Mouse (Mus musculus) kidney, postnatal 4 days (tissue): ENCODE measurements around the gene Gm20695.

Experiments used
- DNase-seq, 2 experiments: peaks; one replicate each; pipeline ENCODE4 v3.0.0; 2021; ENCODE audit warnings: mixed read lengths in 2 of 2

Gene Gm20695

DNA sequence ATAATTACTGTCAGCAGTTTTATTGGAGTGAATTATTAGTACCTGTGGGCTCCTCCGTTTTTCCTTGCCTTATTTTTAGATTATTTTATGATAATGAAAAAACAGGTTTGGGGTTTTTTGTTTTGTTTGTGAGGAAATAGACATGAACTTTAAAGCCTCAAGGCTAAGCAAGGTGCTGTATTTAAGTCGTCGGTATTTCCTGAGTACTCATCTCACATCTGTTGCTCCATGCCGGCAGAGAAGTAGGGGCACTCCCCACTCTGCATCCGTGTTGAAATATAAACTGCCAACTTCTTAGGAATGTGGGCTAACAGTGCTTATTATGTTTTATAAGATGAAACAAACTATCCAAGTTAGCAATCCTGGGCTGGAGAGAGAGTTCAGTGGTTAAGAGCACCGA is 11.6 kb downstream of the Gm20695 start:
- DNase-seq: no peak

DNA sequence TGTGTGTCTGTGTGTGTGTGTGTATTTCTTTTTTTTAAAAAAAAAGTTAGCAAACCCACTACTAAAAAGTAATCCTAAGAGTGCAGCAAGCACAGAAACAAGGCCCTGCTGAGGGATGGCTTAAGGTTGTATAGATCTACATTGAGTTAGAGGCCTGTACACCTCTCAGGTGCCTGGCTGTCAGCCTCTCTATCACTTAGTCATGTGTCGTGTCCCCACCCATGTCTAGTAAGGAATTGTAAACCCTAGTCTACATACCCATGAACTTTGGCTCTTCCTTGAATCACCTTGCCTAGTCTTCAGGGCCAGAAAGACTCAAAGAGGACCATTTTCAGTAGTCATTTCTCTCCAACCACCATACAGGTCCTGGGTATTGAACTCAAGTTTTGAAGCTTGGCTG is 12.1 kb downstream of the Gm20695 start:
- no peak for DNase-seq

DNA sequence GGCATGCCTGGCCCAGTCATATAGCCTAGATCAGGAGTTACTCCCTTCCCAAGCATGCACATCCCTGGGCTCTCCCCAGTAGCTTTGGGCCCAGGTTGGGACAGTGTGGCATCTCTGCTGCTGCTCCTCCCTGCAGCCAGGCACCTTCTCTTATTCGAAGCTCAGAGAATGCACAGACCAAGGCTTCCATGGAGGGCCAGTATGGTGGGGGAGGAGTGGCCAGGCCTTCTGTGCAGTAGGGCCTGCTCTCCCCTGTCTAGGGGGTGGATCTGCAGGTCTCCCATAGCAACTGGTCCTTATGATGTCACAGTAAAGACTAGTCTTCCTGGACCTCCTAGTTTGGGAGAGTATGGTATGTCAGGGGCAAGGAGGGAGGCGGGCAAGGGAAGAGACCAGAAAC is 23.0 kb downstream of the Gm20695 start:
- no peak for DNase-seq

DNA sequence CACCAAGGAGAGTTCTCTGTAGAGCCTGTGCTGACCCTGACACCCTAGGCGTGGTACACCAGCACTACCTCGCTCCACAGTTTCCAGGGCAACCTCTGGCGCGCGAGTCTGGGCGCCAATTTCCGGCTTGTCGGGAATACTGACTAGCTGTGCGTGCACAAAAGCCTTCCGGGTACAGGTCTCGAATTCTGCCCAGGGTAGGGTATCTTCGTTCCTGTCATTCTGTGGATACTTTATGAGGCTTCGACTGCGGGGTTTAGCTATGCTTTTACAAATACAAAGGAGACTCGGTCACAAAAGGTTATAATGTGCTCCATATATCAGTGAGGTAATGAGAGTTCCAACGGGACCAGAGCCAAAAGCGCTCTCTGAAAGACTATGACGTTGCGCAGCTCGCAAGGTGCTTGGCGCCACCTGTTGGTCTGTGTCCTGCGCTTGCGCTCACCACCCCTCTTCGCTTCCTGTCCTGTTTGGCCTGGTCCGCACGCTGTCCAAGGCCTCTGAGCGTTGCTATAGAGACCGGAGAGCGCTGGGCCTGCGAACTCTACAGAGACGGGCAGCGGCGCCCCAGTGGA is 24.2 kb downstream of the Gm20695 start, which contains the start of the genes 1700037C18Rik and Cluap1:
Gene 1700037C18Rik, minus strand, starts transcription at position 153 of the 575 bp plus-strand sequence.
Gene Cluap1, plus strand, starts transcription at position 265 of the 575 bp plus-strand sequence.
- peak; percentile 94 to 97 for DNase-seq

DNA sequence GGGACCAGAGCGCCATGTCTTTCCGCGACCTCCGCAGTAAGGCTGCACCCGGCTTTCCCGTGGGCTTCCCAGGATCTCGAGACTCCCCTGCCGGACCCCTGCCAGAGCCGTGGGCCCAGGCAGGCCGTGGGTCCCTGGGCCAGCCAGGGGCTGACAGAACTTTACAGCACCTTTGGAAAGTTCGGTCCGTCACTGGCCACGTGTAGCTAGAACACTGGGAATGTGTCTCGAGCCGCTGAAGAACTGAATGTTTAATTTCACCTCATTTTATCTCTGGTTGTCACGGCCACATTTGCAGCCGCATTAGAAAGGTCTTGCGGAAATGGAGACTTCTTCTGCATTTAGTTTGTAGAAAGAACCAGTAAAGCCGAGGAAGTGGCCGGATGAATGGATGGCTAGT is 24.7 kb downstream of the Gm20695 start:
- DNase-seq: no peak

DNA sequence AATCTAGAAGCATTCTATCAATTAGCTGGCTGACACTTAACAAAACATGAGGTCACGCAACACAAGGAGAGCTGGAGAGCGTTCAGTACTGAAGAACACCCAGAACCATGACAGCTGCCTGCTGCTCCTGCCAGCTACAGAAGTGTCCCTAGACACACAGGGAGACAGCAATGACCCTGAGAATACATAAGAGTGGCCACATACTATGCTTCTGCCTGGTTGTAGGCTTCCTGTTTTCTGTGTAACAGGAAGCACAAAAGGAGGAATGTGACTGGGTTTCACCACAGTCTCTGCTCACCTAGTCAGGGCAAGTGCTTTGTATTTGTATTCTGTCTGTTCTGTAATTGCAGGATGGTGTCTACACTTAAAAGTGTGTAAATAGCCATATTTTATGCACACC is 36.3 kb downstream of the Gm20695 start:
- no peak for DNase-seq

DNA sequence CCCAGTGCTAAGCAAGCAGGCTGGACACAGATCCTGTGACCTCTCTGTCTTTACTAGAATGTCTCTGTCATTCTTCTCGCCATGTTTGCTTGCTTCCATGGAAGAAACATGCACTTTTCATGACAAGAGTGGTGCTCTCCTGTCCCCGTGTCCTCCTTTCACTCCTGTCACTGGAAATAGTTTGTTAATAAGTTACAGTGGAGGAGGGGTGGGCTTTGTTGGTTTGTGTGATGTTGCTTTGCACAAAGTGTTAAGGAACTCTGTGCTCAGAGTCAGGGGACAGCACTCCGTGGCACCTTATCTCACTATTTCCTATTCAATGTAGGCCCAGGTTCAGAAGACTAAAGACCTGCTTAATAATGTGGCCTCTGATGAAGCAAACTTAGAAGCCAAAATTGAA is 39.1 kb downstream of the Gm20695 start:
- DNase-seq: no peak

DNA sequence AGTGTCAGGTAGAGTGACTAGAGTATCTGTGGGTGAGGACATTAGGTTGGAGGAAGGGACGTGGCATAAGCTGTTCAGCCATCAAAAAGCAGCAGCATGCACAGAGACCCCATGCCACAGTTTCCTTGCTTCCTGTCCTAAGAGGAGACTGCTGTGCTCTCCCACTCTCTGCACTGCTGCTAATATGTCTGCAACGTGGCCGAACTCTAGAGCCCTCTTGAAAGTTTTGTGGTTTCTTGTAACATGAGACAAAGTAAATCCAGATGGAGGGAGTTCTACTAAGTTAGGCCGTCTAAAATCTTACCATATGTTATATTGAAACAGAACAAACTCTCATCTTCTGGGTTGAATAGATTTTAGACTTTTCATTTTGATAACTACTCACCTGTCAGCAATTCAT is 39.5 kb downstream of the Gm20695 start:
- no peak for DNase-seq

DNA sequence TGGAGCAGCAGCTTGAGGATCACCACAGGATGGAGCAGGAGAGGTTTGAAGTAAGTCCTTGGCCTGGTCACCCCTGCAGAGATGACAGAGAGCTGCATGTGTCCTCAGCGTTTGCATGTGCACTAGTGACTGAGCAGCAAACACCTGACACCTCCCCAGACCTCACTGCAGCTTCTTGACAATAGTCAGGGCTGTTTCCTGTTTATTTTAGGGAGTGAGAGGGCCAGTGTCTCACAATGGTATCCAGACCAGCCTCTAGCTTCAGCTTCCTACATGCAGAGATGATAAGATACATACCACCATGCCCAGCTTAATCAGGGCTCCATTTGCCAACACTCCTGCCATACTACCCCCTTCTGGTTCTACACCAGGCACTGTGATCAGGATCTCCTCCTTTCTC is 44.1 kb downstream of the Gm20695 start:
- DNase-seq: no peak

DNA sequence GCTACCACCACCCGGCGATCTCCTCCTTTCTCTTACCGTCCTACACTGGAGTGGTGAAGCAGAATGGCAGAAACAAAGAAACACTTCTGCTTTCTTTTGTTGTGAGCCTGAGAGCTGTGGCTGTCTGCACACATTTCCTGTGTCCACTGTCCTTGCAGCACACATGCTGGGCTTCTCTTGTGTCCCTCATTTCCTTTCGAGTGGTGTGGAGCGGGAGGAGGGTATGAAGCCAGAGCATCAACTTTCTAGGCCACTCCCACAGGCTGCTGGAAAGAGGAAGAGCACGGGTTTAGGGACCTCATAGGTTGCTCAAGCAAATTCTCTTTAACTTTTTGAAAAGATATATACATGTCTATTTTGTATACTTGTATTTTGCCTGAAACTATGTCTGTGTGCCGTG is 44.7 kb downstream of the Gm20695 start:
- no peak for DNase-seq

DNA sequence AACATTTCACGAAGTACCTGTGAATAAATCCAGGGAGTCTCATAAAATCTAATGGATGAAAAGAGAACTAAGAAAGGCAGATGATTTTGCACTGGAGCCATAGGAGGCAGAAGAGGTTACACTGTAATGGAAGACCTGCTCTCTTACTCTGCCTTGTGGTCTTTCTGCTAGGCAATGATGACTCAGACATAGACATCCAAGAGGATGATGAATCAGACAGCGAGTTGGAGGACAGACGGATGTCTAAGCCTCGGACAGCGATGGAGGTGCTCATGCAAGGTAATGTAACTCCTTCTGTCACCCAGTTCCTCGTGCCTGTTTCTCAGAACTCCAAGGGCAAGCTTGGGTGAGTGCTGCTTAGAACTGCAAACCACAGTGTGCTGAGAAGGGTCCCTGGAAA is 49.1 kb downstream of the Gm20695 start:
- DNase-seq: no peak

DNA sequence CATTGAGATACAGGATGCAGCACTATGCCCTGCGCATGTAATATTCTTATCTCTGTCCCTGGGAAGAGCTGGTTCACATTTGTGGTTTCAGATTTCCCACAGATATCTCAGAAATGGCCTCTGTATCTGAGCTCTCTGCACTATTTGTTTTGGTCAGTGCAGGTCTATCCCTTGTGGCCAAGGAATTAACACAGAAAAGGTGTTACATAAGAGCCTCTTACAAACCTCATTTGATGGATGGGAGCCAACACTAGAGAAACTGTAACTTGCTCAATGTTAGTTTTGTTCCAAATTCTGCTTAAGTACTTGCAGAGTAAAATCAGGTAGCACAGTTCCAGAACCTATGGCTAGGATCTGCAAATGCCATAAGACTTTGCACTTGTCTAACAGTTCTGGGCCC is 49.6 kb downstream of the Gm20695 start:
- no peak for DNase-seq

DNA sequence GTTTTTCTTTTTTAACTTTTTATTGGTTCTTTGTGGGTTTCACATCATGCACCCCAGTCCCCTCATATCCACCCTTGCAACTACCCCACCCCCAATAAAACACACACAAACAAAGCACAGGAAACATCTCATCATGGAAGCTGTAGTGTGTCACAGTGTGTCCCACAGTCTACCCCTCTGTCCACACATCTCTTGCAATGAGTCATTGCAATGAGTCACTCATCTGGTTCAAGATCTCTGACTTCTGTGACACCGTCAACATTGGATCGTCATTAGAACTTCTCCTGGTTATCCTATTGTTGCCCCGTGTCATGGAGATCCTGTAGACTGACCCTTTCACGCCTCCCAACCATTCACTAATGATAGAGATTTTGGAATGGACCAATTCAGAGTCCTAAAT is 50.3 kb downstream of the Gm20695 start:
- no peak for DNase-seq

DNA sequence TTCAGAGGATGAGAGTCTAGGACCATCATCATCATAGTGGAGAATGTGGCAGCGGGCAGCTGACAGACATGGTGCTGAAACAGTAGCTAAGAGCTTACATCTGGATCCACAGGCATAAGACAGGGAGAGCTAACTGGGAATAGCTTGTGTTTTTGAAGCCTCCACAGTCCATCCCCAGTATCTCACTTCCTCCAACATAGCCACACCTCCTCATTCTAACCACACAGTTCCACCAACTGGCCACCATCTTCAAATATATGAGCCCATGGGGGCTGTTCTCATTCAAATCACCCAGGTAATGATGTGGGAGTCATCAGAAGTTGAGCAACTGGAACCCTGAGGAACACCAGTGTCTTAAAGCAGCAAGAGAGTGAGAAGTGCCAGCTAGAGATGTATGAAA is 66.7 kb downstream of the Gm20695 start:
- DNase-seq: no peak

DNA sequence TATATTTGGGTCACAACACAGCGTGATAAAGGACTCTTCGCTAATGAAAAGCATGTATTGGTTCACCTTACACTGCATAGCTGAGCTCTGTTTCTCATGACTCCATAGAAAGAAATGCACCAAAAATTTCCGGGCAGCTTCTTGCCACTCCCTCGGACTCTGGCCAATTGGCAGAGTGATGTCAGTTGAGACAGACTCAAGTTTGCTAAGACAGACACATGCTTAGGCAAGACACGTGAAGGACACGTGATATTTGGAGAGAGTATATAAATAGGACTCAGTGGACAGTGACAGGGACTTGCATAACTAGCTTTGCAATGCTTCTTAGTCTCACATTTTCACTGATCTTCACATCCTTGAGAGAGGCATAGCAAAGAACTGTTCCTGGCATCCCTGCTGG is 71.9 kb downstream of the Gm20695 start:
- no peak for DNase-seq

DNA sequence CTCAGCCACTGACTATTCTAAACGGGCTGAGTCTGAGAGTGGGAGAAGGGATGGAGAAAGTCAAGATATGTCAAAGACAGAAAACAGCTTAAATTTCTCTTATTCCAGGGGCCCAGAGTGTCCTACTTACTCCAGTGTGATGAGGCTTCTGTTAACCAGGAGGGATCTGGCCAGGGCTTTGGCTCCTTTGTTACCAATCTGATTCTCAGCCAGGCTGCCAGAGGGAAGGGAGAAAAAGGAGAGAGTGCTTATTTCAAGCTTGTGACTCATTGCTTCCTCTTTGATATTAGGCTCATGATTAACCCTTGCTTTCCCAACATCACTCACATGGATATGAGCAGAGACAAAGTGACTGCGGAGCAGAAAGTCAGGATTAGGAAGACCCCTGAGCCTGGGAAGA is 74.8 kb downstream of the Gm20695 start:
- no peak for DNase-seq

DNA sequence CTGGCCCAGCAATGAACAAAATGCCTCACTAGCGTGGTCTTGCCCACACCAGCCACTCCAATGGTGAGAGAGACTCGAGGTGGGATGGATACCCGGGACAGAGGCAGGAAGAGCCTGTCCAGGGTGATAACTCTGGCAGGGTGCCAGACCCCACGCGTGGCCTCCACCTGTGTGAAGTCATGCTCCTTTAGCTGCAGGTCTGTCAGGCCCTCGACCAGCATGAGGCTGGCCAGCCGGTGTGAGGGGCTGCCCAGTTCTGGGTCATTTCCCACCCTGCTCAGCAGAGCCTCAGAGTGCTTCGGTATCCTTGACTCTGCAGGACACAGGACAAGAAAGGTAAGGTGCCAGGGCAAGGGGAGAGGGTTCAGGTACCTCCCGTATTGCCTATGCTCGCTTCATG is 80.5 kb downstream of the Gm20695 start:
- DNase-seq: peak in 1 of 2 experiments; percentile 28

DNA sequence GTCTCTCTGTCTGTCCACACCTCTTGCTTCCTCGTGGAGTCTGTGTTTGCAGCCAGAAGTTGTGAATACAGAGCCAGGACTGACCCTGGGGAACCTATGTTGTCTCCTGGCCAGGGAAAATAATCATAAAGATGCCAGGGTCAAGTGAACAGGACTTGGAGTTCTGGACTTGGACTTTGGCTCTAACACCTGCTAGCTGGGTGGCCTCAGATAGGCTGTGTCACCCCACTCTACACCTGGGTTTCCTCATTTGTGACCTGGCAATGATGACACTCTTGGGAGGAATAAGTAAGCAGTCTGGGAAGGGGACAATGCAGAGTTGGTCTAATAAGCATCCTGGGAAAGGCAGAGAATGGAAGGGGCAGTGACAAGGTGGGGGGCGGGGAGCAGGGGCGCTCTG is 81.1 kb downstream of the Gm20695 start:
- no peak for DNase-seq
